Mouse (Mus musculus): ENCODE measurements around the gene Pitpnb.

Pitpnb gene

GRCm38 (mm10) chr5:111421424-111421823 is 90.9 kb downstream of the Pitpnb start:
- no peak for DNase-seq (ENCODE audit: low read depth, low spot score)

- no peak for DNase-seq (ENCODE audit: low read depth, low spot score)
These were observed 91.7 kb downstream of the Pitpnb start for GRCm38 (mm10) chr5:111422058-111422800.

- no peak for DNase-seq (ENCODE audit: low read depth, low spot score)
These were observed 92.4 kb downstream of the Pitpnb start for GRCm38 (mm10) chr5:111423011-111423410.

- DNase-seq (ENCODE audit: low read depth, low spot score), result no peak
These were observed 93.1 kb downstream of the Pitpnb start for GRCm38 (mm10) chr5:111423616-111424015.

- DNase-seq (ENCODE audit: low read depth, low spot score), result peak; percentile 49
These were observed 95.2 kb downstream of the Pitpnb start for GRCm38 (mm10) chr5:111425813-111426212.

- DNase-seq (ENCODE audit: low read depth, low spot score), result no peak
These were observed 95.7 kb downstream of the Pitpnb start for GRCm38 (mm10) chr5:111426249-111426648.

GRCm38 (mm10) chr5:111428882-111429281 is 98.3 kb downstream of the Pitpnb start:
- no peak for DNase-seq (ENCODE audit: low read depth, low spot score)

- DNase-seq (ENCODE audit: low read depth, low spot score), result peak; percentile 73
These were observed 99.2 kb downstream of the Pitpnb start for GRCm38 (mm10) chr5:111429726-111430125.

- peak; percentile 42 for DNase-seq (ENCODE audit: low read depth, low spot score)
These were observed 100.6 kb downstream of the Pitpnb start for GRCm38 (mm10) chr5:111431007-111431730.

- no peak for DNase-seq (ENCODE audit: low read depth, low spot score)
These were observed 102.3 kb downstream of the Pitpnb start for GRCm38 (mm10) chr5:111432842-111433241.

GRCm38 (mm10) chr5:111434342-111434842 is 103.8 kb downstream of the Pitpnb start:
- peak; percentile 40 for DNase-seq (ENCODE audit: low read depth, low spot score)

GRCm38 (mm10) chr5:111436260-111436659 is 105.7 kb downstream of the Pitpnb start:
- no peak for DNase-seq (ENCODE audit: low read depth, low spot score)

- DNase-seq (ENCODE audit: low read depth, low spot score), result peak; percentile 84
These were observed 106.6 kb downstream of the Pitpnb start for GRCm38 (mm10) chr5:111437205-111437604.
